Mouse (Mus musculus) intestine, postnatal 0 days (tissue): ENCODE results near the gene Tmem208. TPM values are rescaled to one million over a fixed set of nuclear protein-coding genes. Genes with fewer than 3 reads are reported as not detected.
A peak's percentile ranks its signal among the peaks of the same experiment; 100 is the strongest.

Experiments
- ATAC-seq: fragments of 200-750 bp; cut with Nextera tagmentation; 2 replicates; pipeline ENCODE4 v1.8.0; 2017; ENCODE audit warnings: mild to moderate bottlenecking, moderate TSS enrichment, moderate library complexity
- H3K27ac ChIP-seq: fragments of 300-500 bp; sonication (generic); 2 replicates; pipeline ENCODE4 v1.5.1; 2014; ENCODE audit warnings: mild to moderate bottlenecking, low read depth, low read length, moderate library complexity
- H3K27me3 ChIP-seq: fragments of 300-500 bp; sonication (generic); replicated peaks from 2 replicates; pipeline ENCODE4 v1.6.1; 2014; ENCODE audit warnings: low read length, mixed read lengths; ENCODE audit not compliant: control insufficient read depth, insufficient read depth
- H3K36me3 ChIP-seq: fragments of 300-500 bp; sonication (generic); 2 replicates; pipeline ENCODE4 v1.6.1; 2014; ENCODE audit warnings: mild to moderate bottlenecking, moderate library complexity; ENCODE audit not compliant: control insufficient read depth, insufficient read depth
- H3K4me1 ChIP-seq: fragments of 300-500 bp; sonication (generic); replicated peaks from 2 replicates; pipeline ENCODE4 v1.6.1; 2014; ENCODE audit warnings: antibody characterized with exemption, low read length, mixed read lengths; ENCODE audit not compliant: control insufficient read depth, insufficient read depth
- H3K4me2 ChIP-seq: fragments of 300-500 bp; sonication (generic); replicated peaks from 2 replicates; pipeline ENCODE4 v1.6.1; 2014; ENCODE audit warnings: low read depth, mild to moderate bottlenecking, moderate library complexity
- H3K4me3 ChIP-seq: fragments of 300-500 bp; sonication (generic); 2 replicates; pipeline ENCODE4 v1.5.1; 2014; ENCODE audit warnings: low read depth, low read length
- H3K9ac ChIP-seq: fragments of 300-500 bp; sonication (generic); 2 replicates; pipeline ENCODE4 v1.6.1; 2014; ENCODE audit warnings: mild to moderate bottlenecking, low read depth, low read length
- H3K9me3 ChIP-seq: fragments of 300-500 bp; sonication (generic); 2 replicates; pipeline ENCODE4 v1.6.1; 2016; ENCODE audit warnings: mixed run types; ENCODE audit not compliant: control insufficient read depth
- CTCF ChIP-seq: sonication (generic); IDR thresholded peaks from 2 replicates; pipeline ENCODE4 v1.5.1; 2016; ENCODE audit warnings: low read depth, mild to moderate bottlenecking, control low read depth, antibody characterized with exemption, moderate library complexity
- WGBS: fragments of 180-500 bp; shearing (Covaris S2); extraction: QIAGEN DNeasy Blood & Tissue Kit; methylation state at CpG from one replicate; pipeline ENCODE4 v1.1.7; 2014; 5-methylcytosine and 5-hydroxymethylcytosine counted together
- polyA plus RNA-seq: library from polyadenylated mRNA; unstranded; fragments of >200 nt; fragmentation: Nextera tagmentation; extraction: Ambion mirVana; gene quantifications from 2 replicates; pipeline ENCODE4 v1.2.1, GENCODE M21; 2015

Tmem208 gene
- polyA plus RNA-seq, 1 experiment from 2014 or later: 184 TPM

GRCm38 (mm10) chr8:105345061-105345975 is 19.2 kb downstream of the Tmem208 start:
- 40% methylated on average over 7 of the region's 7 CpGs for WGBS
- no peak for ATAC-seq
- no peaks in the 10 kb centered on the region for H3K9me3 ChIP-seq
- H3K4me3 ChIP-seq: no peak overlapping the region
- TF ChIP-seq CTCF: no peak
- H3K27me3 ChIP-seq: peaks cover 7% of the 10 kb centered on the region; the same call in 1 of the 2 replicates
- H3K9ac ChIP-seq: no peak overlapping the region
- peak overlapping the region; percentile 46; the same call in 1 of the 2 replicates for H3K27ac ChIP-seq
- H3K4me2 ChIP-seq: peak overlapping the region; percentile 95
- H3K36me3 ChIP-seq: no peaks in the 10 kb centered on the region
- peaks cover 17% of the 10 kb centered on the region for H3K4me1 ChIP-seq

DNA sequence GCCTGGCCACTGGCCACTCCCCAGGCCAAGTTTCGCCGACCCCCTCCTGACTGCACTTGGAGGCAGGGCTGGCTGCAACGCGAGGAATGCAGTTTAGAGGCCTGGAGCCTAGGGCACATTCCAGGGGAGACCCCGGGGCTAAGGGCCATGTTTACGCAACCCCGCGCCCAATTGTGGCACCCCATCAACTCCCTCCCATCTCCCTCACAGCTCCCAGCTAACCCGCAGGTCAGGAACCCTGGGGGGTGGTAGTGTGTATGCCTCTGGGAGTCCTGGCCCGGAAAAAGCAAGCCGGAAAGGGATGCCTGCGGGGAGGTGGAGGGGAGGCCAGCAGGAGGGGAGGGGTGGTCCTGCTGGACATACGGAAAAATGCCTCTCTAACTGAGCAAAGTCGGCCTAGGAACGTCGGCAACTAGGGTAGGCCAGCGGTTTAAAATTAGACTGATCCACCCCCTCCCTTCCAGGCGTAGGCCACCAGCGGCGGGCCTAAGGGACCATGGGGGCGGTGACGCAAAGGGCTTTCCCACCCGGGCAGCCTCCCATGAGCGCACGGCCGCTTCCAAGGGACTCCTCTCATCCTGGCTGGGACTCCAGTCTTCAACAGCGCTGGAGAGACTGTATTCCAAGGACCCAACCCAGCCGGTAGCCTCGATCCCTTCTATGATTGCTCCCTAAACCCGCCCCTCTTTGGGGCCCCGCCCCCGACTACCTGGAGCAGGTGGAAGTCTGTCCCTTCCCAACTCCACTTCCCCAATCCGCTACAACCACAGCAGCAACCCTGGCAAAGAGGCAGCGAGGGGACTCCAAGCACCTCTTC is 20.7 kb downstream of the Tmem208 start:
- H3K4me2 ChIP-seq: peak overlapping the region; percentile 95
- TF ChIP-seq CTCF: no peak
- 3% methylated on average over 29 of the region's 34 CpGs for WGBS
- H3K36me3 ChIP-seq: no peaks in the 10 kb centered on the region
- peak overlapping the region; percentile 77 for H3K27ac ChIP-seq
- ATAC-seq: peak; percentile 64
- H3K4me1 ChIP-seq: peaks cover 17% of the 10 kb centered on the region
- H3K9ac ChIP-seq: peak overlapping the region; percentile 64
- H3K27me3 ChIP-seq: peaks cover 14% of the 10 kb centered on the region; the same call in 1 of the 2 replicates
- no peaks in the 10 kb centered on the region for H3K9me3 ChIP-seq
- peak overlapping the region; percentile 74 for H3K4me3 ChIP-seq

DNA sequence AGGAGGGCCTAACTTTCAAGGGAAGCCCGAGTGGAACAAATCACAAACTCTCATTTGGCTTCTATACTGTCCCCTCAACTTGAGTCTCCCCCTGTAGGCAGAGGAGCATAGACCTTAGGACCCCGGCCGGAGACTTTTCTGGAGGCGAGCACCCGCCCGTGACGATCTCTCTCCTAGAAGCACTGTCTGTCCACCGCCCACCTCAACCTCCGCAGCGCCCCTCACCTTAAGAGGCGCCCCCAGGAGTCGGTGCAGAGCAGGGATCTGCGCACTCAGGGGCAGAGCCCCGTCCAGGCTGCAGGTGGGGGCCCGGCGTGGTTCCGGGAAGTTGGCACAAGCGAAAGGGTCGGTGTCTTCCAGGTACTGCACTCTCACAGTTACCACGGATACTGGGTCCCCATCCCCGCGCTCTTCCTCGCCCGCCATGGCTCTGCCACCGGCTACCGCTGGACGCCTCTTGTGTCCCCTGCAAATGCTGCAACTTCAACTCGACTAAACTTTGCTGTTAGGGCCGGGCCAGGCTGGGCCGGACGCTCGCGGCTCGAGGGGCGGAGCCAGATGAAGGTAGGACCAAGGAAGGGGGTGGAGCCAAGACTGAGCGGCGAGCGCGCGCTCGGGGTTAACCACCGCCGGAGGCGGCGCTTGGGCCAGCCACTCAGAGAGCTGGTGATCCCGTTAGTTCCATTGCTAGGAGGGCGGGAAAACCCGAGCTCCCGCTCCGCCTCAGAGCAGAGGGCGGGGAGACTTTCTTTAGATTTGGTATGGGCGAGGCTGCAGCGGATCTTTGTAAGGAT is 21.5 kb downstream of the Tmem208 start, which contains the start of gene Fhod1:
Gene Fhod1, minus strand, starts transcription at position 526 of the 794 bp plus-strand sequence.
- Histone ChIP-seq H3K36me3 (no peaks in the 10 kb centered on the region), H3K4me2 (peak within 1 kb of the TSS; percentile 95), H3K4me3 (peak within 1 kb of the TSS; percentile 74), H3K4me1 (peaks cover 17% of the 10 kb centered on the region), H3K9me3 (no peaks in the 10 kb centered on the region), H3K27ac (peak within 1 kb of the TSS; percentile 77), H3K27me3 (peaks cover 14% of the 10 kb centered on the region; the same call in 1 of the 2 replicates), H3K9ac (peak within 1 kb of the TSS; percentile 64)
- ATAC-seq: peak; percentile 87
- peak; percentile 58 for TF ChIP-seq CTCF
- WGBS: under 1% methylated on average over 53 of the region's 53 CpGs

GRCm38 (mm10) chr8:105348450-105349095 is 22.4 kb downstream of the Tmem208 start, which contains the start of gene Slc9a5:
TSS of gene Slc9a5 (plus strand) at chr8:105348843.
- peak; percentile 44 for TF ChIP-seq CTCF
- Histone ChIP-seq H3K27me3 (peaks cover 14% of the 10 kb centered on the region; the same call in 1 of the 2 replicates), H3K4me3 (peak within 1 kb of the TSS; percentile 74), H3K27ac (peak within 1 kb of the TSS; percentile 77), H3K4me1 (peaks cover 17% of the 10 kb centered on the region), H3K9ac (peak within 1 kb of the TSS; percentile 64), H3K36me3 (no peaks in the 10 kb centered on the region), H3K4me2 (peak within 1 kb of the TSS; percentile 95), H3K9me3 (no peaks in the 10 kb centered on the region)
- ATAC-seq: no peak
- WGBS: under 1% methylated on average over 34 of the region's 34 CpGs

GRCm38 (mm10) chr8:105349096-105349771 is 23.1 kb downstream of the Tmem208 start:
- peak overlapping the region; percentile 95 for H3K4me2 ChIP-seq
- H3K9ac ChIP-seq: peak overlapping the region; percentile 42
- H3K36me3 ChIP-seq: no peaks in the 10 kb centered on the region
- no peak for ATAC-seq
- H3K27me3 ChIP-seq: peaks cover 14% of the 10 kb centered on the region; the same call in 1 of the 2 replicates
- no peak for TF ChIP-seq CTCF
- H3K4me3 ChIP-seq: peak overlapping the region; percentile 74
- peaks cover 17% of the 10 kb centered on the region for H3K4me1 ChIP-seq
- no peaks in the 10 kb centered on the region for H3K9me3 ChIP-seq
- WGBS: under 1% methylated on average over 35 of the region's 48 CpGs
- H3K27ac ChIP-seq: no peak overlapping the region
